Mouse (Mus musculus) Patski (cell line): ENCODE results near the gene Gas2l2. TPM values are rescaled to one million over a fixed set of nuclear protein-coding genes. Genes with fewer than 3 reads are reported as not detected.

Source experiments
- ATAC-seq: fragments of 100-300 bp; one replicate; pipeline ENCODE4 v1.8.0; 2021
- CTCF ChIA-PET: fragments of 350-600 bp; sonication (Branson Sonifier 250); formaldehyde crosslinking; loops from one replicate; lab custom pipeline; 2022; ENCODE audit warnings: inconsistent platforms; lab: Charles Lee
- POLR2A ChIA-PET: fragments of 350-600 bp; sonication (Branson Sonifier 250); formaldehyde crosslinking; loops from one replicate; lab custom pipeline; 2022; ENCODE audit warnings: antibody characterized with exemption, inconsistent platforms; lab: Charles Lee
- DNase-seq: peaks from one replicate; pipeline ENCODE4 v3.0.0-alpha.2; 2011; ENCODE audit warnings: low read depth, low spot score
- H3K27me3 ChIP-seq: fragments of 371-371 bp; one replicate; pipeline ENCODE4 v1.5.1; 2021
- CTCF ChIP-seq: fragments of 100-300 bp; IDR thresholded peaks from one replicate; pipeline ENCODE4 v1.5.1; 2021
- in situ Hi-C: fragments of 300-500 bp; cut with MboI; formaldehyde crosslinking; loops from 3 replicates; pipeline ENCODE4 v1.11.1; 2018; ENCODE audit warnings: low pct_unique_long_range_greater_than_20kb, mixed read lengths
- polyA plus RNA-seq: library from polyadenylated mRNA; unstranded; gene quantifications from one replicate; pipeline ENCODE4 v1.2.3, GENCODE M21; 2021

Gene Gas2l2
- polyA plus RNA-seq, 1 experiment from 2014 or later, result not detected

- no peak for TF ChIP-seq CTCF
- ChIA-PET POLR2A (no interaction called here), CTCF (interaction anchor here (0.9 to 2.2 kb wide), 3 partner anchors 18 to 113 kb away, joined by 3 to 8 read pairs (median 3); no protein-coding TSS in a partner anchor)
- in situ Hi-C loops, result no loop called here
- no peak for ATAC-seq
- no peaks in the 10 kb centered on the region for H3K27me3 ChIP-seq
- DNase-seq, result no peak
Observed at GRCm38 (mm10) chr11:83406391-83406790, 22.9 kb downstream of the Gas2l2 start.

GRCm38 (mm10) chr11:83403787-83404186, 25.5 kb downstream of the Gas2l2 start:
- ChIA-PET CTCF (interaction anchor here (1.3 to 1.7 kb wide), 2 partner anchors 12 to 21 kb away, joined by 3 to 4 read pairs; no protein-coding TSS in a partner anchor), POLR2A (no interaction called here)
- H3K27me3 ChIP-seq, result no peaks in the 10 kb centered on the region
- in situ Hi-C loops, result no loop called here
- no peak for DNase-seq
- no peak for TF ChIP-seq CTCF
- ATAC-seq, result no peak

- CTCF ChIA-PET, result no interaction called here
- TF ChIP-seq CTCF, result no peak
- in situ Hi-C loops, result no loop called here
- POLR2A ChIA-PET, result no interaction called here
- DNase-seq (no peak), ATAC-seq (no peak)
- no peaks in the 10 kb centered on the region for H3K27me3 ChIP-seq
Observed at GRCm38 (mm10) chr11:83398724-83399123, 30.5 kb downstream of the Gas2l2 start.

- H3K27me3 ChIP-seq, result no peaks in the 10 kb centered on the region
- POLR2A ChIA-PET, result no interaction called here
- TF ChIP-seq CTCF, result no peak
- no peak for DNase-seq
- ATAC-seq, result no peak
- CTCF ChIA-PET, result no interaction called here
- in situ Hi-C loops, result no loop called here
Observed at GRCm38 (mm10) chr11:83397626-83398025, 31.6 kb downstream of the Gas2l2 start.

- H3K27me3 ChIP-seq, result no peaks in the 10 kb centered on the region
- TF ChIP-seq CTCF, result no peak
- in situ Hi-C loops, result no loop called here
- CTCF ChIA-PET, result interaction anchor here (0.8 kb wide), 1 partner anchor 9 kb away, joined by 3 read pairs; no protein-coding TSS in a partner anchor
- DNase-seq (no peak), ATAC-seq (no peak)
- POLR2A ChIA-PET, result no interaction called here
Observed at GRCm38 (mm10) chr11:83394802-83395439, 34.3 kb downstream of the Gas2l2 start.

GRCm38 (mm10) chr11:83393062-83393461, 36.2 kb downstream of the Gas2l2 start:
- no peak for DNase-seq
- no peaks in the 10 kb centered on the region for H3K27me3 ChIP-seq
- in situ Hi-C loops, result no loop called here
- ChIA-PET CTCF (no interaction called here), POLR2A (no interaction called here)
- no peak for ATAC-seq
- no peak for TF ChIP-seq CTCF

GRCm38 (mm10) chr11:83383532-83383887, 45.7 kb downstream of the Gas2l2 start:
- CTCF ChIA-PET, result interaction anchor here (1.1 kb wide), 1 partner anchor 40 kb away, joined by 3 read pairs; no protein-coding TSS in a partner anchor
- ATAC-seq (no peak), DNase-seq (no peak)
- in situ Hi-C loops, result no loop called here
- no peak for TF ChIP-seq CTCF
- no peaks in the 10 kb centered on the region for H3K27me3 ChIP-seq
- POLR2A ChIA-PET, result no interaction called here

- DNase-seq (no peak), ATAC-seq (no peak)
- TF ChIP-seq CTCF, result no peak
- in situ Hi-C loops, result no loop called here
- POLR2A ChIA-PET, result no interaction called here
- CTCF ChIA-PET, result interaction anchor here (1.1 kb wide), 1 partner anchor 40 kb away, joined by 3 read pairs; no protein-coding TSS in a partner anchor
- no peaks in the 10 kb centered on the region for H3K27me3 ChIP-seq
Observed at GRCm38 (mm10) chr11:83382876-83383531, 46.3 kb downstream of the Gas2l2 start.

GRCm38 (mm10) chr11:83379745-83380341, 49.4 kb downstream of the Gas2l2 start:
- ChIA-PET CTCF (interaction anchor here (1.5 kb wide), 1 partner anchor 26 kb away, joined by 3 read pairs; no protein-coding TSS in a partner anchor), POLR2A (interaction anchor here (0.6 to 1.3 kb wide), 2 partner anchors 16 to 23 kb away, joined by 3 read pairs; no protein-coding TSS in a partner anchor)
- in situ Hi-C loops, result no loop called here
- H3K27me3 ChIP-seq, result no peaks in the 10 kb centered on the region
- DNase-seq (no peak), ATAC-seq (no peak)
- TF ChIP-seq CTCF, result no peak

Other genes starting within 250 kb of the Gas2l2 start
- gene Slfn3, start 238.1 kb downstream of the Gas2l2 start, polyA plus RNA-seq, result not detected
- gene Slfn14, start 142.7 kb downstream of the Gas2l2 start, polyA plus RNA-seq, result not detected
- 112 TPM for gene Ap2b1, start 130.4 kb downstream of the Gas2l2 start, polyA plus RNA-seq
- gene Pex12, start 126.9 kb downstream of the Gas2l2 start, polyA plus RNA-seq, result 12.7 TPM
- gene Rasl10b, start 20.3 kb downstream of the Gas2l2 start, polyA plus RNA-seq, result 27.5 TPM
- gene 1700020L24Rik, start 8.2 kb upstream of the Gas2l2 start, polyA plus RNA-seq, result 1.5 TPM
- 1.5 TPM for gene Mmp28, start 33.6 kb upstream of the Gas2l2 start, polyA plus RNA-seq
- 150 TPM for gene Taf15, start 43.6 kb upstream of the Gas2l2 start, polyA plus RNA-seq
- gene Heatr9, start 92.7 kb upstream of the Gas2l2 start, polyA plus RNA-seq, result not detected
- gene Ccl5, start 101.1 kb upstream of the Gas2l2 start, polyA plus RNA-seq, result 0.65 TPM
- gene Ccl9, start 149.2 kb upstream of the Gas2l2 start, polyA plus RNA-seq, result 0.42 TPM
- gene Ccl6, start 163.6 kb upstream of the Gas2l2 start, polyA plus RNA-seq, result not detected
- not detected for gene Rpl9-ps1, start 216.2 kb upstream of the Gas2l2 start, polyA plus RNA-seq
- not detected for gene Ccl3, start 219.9 kb upstream of the Gas2l2 start, polyA plus RNA-seq
- gene Ccl4, start 233.1 kb upstream of the Gas2l2 start, polyA plus RNA-seq, result not detected